Mouse (Mus musculus) midbrain, embryonic 11.5 days (tissue): ENCODE measurements around the gene Ctnnb1. TPM values are rescaled to one million over a fixed set of nuclear protein-coding genes. Genes with fewer than 3 reads are reported as not detected.

Experiments used
- ATAC-seq: fragments of 200-750 bp; cut with Nextera tagmentation; 2 replicates; pipeline ENCODE4 v1.8.0; 2017; ENCODE audit warnings: moderate TSS enrichment, moderate library complexity; ENCODE audit not compliant: low FRiP score
- DNase-seq: peaks from one replicate; pipeline ENCODE4 v3.0.0; 2015; ENCODE audit warnings: low spot score; ENCODE audit errors: missing footprints
- H3K27ac ChIP-seq: fragments of 300-500 bp; sonication (generic); 2 replicates; pipeline ENCODE4 v1.5.1; 2014; ENCODE audit warnings: low read depth, low read length
- H3K27me3 ChIP-seq: fragments of 300-500 bp; sonication (generic); 2 replicates; pipeline ENCODE4 v1.6.1; 2014; ENCODE audit warnings: mild to moderate bottlenecking, low read length, moderate library complexity, mixed read lengths; ENCODE audit not compliant: control insufficient read depth, insufficient read depth
- H3K36me3 ChIP-seq: fragments of 300-500 bp; sonication (generic); 2 replicates; pipeline ENCODE4 v1.6.1; 2014; ENCODE audit warnings: mild to moderate bottlenecking, low read length, moderate library complexity, mixed read lengths; ENCODE audit not compliant: control insufficient read depth, insufficient read depth
- H3K4me1 ChIP-seq: fragments of 300-500 bp; sonication (generic); 2 replicates; pipeline ENCODE4 v1.6.1; 2014; ENCODE audit warnings: low read length; ENCODE audit not compliant: control insufficient read depth, insufficient read depth
- H3K4me2 ChIP-seq: fragments of 300-500 bp; sonication (generic); 2 replicates; pipeline ENCODE4 v1.6.1; 2014; ENCODE audit warnings: mild to moderate bottlenecking, moderate library complexity
- H3K4me3 ChIP-seq: fragments of 300-500 bp; sonication (generic); 2 replicates; pipeline ENCODE4 v1.5.1; 2014; ENCODE audit warnings: low read depth, low read length
- H3K9ac ChIP-seq: fragments of 300-500 bp; sonication (generic); 2 replicates; pipeline ENCODE4 v1.6.1; 2014; ENCODE audit warnings: low read length
- H3K9me3 ChIP-seq: fragments of 300-500 bp; sonication (generic); 2 replicates; pipeline ENCODE4 v1.6.1; 2016; ENCODE audit warnings: low read length; ENCODE audit not compliant: control insufficient read depth
- WGBS: fragments of 180-500 bp; shearing (Covaris S2); extraction: QIAGEN DNeasy Blood & Tissue Kit; methylation state at CpG from one replicate; pipeline ENCODE4 v1.1.7; 2014; 5-methylcytosine and 5-hydroxymethylcytosine counted together
- polyA plus RNA-seq: library from polyadenylated mRNA; unstranded; fragments of >200 nt; fragmentation: Nextera tagmentation; extraction: Ambion mirVana; gene quantifications from 2 replicates; pipeline ENCODE4 v1.2.1, GENCODE M21; 2014

Ctnnb1 gene
- polyA plus RNA-seq, 1 experiment from 2014 or later = 999 TPM

- Histone ChIP-seq H3K9me3 (no peaks in the 10 kb centered on the region), H3K27me3 (no peaks in the 10 kb centered on the region), H3K4me1 (peaks cover 2% of the 10 kb centered on the region; the same call in 1 of the 2 replicates), H3K4me3 (no peak overlapping the region), H3K9ac (no peak overlapping the region), H3K36me3 (peaks cover 39% of the 10 kb centered on the region), H3K4me2 (no peak overlapping the region), H3K27ac (no peak overlapping the region)
- no peak for DNase-seq
- ATAC-seq = no peak
- 92% methylated on average over 4 of the region's 4 CpGs for WGBS
Observed at GRCm38 (mm10) chr9:120963104-120963503, 34.1 kb downstream of the Ctnnb1 start.

GRCm38 (mm10) chr9:120963720-120964119, 34.7 kb downstream of the Ctnnb1 start:
- no peak overlapping the region for H3K27ac ChIP-seq
- DNase-seq (no peak), ATAC-seq (no peak)
- H3K4me3 ChIP-seq = no peak overlapping the region
- H3K9me3 ChIP-seq = no peaks in the 10 kb centered on the region
- H3K36me3 ChIP-seq = peaks cover 36% of the 10 kb centered on the region
- H3K4me2 ChIP-seq = no peak overlapping the region
- no peak overlapping the region for H3K9ac ChIP-seq
- peaks cover 2% of the 10 kb centered on the region; the same call in 1 of the 2 replicates for H3K4me1 ChIP-seq
- no peaks in the 10 kb centered on the region for H3K27me3 ChIP-seq
- 98% methylated on average over 3 of the region's 3 CpGs for WGBS

GRCm38 (mm10) chr9:120964224-120964623, 35.2 kb downstream of the Ctnnb1 start:
- DNase-seq = no peak
- Histone ChIP-seq H3K4me2 (no peak overlapping the region), H3K27ac (no peak overlapping the region), H3K36me3 (peaks cover 31% of the 10 kb centered on the region), H3K9me3 (no peaks in the 10 kb centered on the region), H3K27me3 (no peaks in the 10 kb centered on the region), H3K4me3 (no peak overlapping the region), H3K9ac (no peak overlapping the region), H3K4me1 (peaks cover 2% of the 10 kb centered on the region; the same call in 1 of the 2 replicates)
- no peak for ATAC-seq
- 85% methylated on average over 5 of the region's 5 CpGs for WGBS

- H3K9ac ChIP-seq = no peak overlapping the region
- no peaks in the 10 kb centered on the region for H3K27me3 ChIP-seq
- ATAC-seq (no peak), DNase-seq (no peak)
- no peaks in the 10 kb centered on the region for H3K9me3 ChIP-seq
- no peak overlapping the region for H3K4me2 ChIP-seq
- no peak overlapping the region for H3K4me3 ChIP-seq
- H3K27ac ChIP-seq = no peak overlapping the region
- peaks cover 26% of the 10 kb centered on the region for H3K36me3 ChIP-seq
- 90% methylated on average over 10 of the region's 10 CpGs for WGBS
- H3K4me1 ChIP-seq = peaks cover 2% of the 10 kb centered on the region; the same call in 1 of the 2 replicates
Observed at GRCm38 (mm10) chr9:120965007-120965406, 36.0 kb downstream of the Ctnnb1 start.

- H3K27me3 ChIP-seq = no peaks in the 10 kb centered on the region
- H3K9me3 ChIP-seq = no peaks in the 10 kb centered on the region
- 85% methylated on average over 6 of the region's 6 CpGs for WGBS
- no peak overlapping the region for H3K9ac ChIP-seq
- no peak overlapping the region for H3K4me3 ChIP-seq
- peaks cover 3% of the 10 kb centered on the region; the same call in 1 of the 2 replicates for H3K36me3 ChIP-seq
- H3K4me1 ChIP-seq = no peaks in the 10 kb centered on the region
- H3K4me2 ChIP-seq = no peak overlapping the region
- H3K27ac ChIP-seq = no peak overlapping the region
- ATAC-seq (no peak), DNase-seq (no peak)
Observed at GRCm38 (mm10) chr9:120973026-120973515, 44.1 kb downstream of the Ctnnb1 start.

GRCm38 (mm10) chr9:120974209-120974608, 45.2 kb downstream of the Ctnnb1 start:
- no peaks in the 10 kb centered on the region for H3K27me3 ChIP-seq
- no peaks in the 10 kb centered on the region for H3K9me3 ChIP-seq
- WGBS = 86% methylated on average over 2 of the region's 2 CpGs
- H3K4me1 ChIP-seq = no peaks in the 10 kb centered on the region
- no peaks in the 10 kb centered on the region for H3K36me3 ChIP-seq
- DNase-seq = no peak
- no peak overlapping the region for H3K4me3 ChIP-seq
- H3K4me2 ChIP-seq = no peak overlapping the region
- no peak overlapping the region for H3K9ac ChIP-seq
- ATAC-seq = no peak
- H3K27ac ChIP-seq = no peak overlapping the region

- Histone ChIP-seq H3K27ac (no peak overlapping the region), H3K27me3 (no peaks in the 10 kb centered on the region), H3K36me3 (no peaks in the 10 kb centered on the region), H3K4me2 (no peak overlapping the region), H3K9ac (no peak overlapping the region), H3K4me3 (no peak overlapping the region), H3K9me3 (no peaks in the 10 kb centered on the region), H3K4me1 (no peaks in the 10 kb centered on the region)
- ATAC-seq (no peak), DNase-seq (no peak)
- 79% methylated on average over 5 of the region's 5 CpGs for WGBS
Observed at GRCm38 (mm10) chr9:120976158-120976557, 47.1 kb downstream of the Ctnnb1 start.

GRCm38 (mm10) chr9:120976856-120977255, 47.8 kb downstream of the Ctnnb1 start:
- DNase-seq (no peak), ATAC-seq (no peak)
- H3K36me3 ChIP-seq = no peaks in the 10 kb centered on the region
- no peak overlapping the region for H3K9ac ChIP-seq
- 97% methylated on average over 4 of the region's 4 CpGs for WGBS
- no peaks in the 10 kb centered on the region for H3K27me3 ChIP-seq
- H3K4me3 ChIP-seq = no peak overlapping the region
- no peak overlapping the region for H3K27ac ChIP-seq
- no peak overlapping the region for H3K4me2 ChIP-seq
- no peaks in the 10 kb centered on the region for H3K9me3 ChIP-seq
- no peaks in the 10 kb centered on the region for H3K4me1 ChIP-seq

GRCm38 (mm10) chr9:120981777-120982176, 52.8 kb downstream of the Ctnnb1 start:
- DNase-seq = no peak
- Histone ChIP-seq H3K9ac (no peak overlapping the region), H3K4me2 (no peak overlapping the region), H3K4me3 (no peak overlapping the region), H3K36me3 (no peaks in the 10 kb centered on the region), H3K9me3 (no peaks in the 10 kb centered on the region), H3K4me1 (no peaks in the 10 kb centered on the region), H3K27me3 (no peaks in the 10 kb centered on the region), H3K27ac (no peak overlapping the region)
- ATAC-seq = no peak
- 90% methylated on average over 7 of the region's 7 CpGs for WGBS
